Mouse (Mus musculus): ENCODE data around the gene U2af1l4. TPM values are rescaled to one million over a fixed set of nuclear protein-coding genes. Genes with fewer than 3 reads are reported as not detected.

The U2af1l4 gene
- total RNA-seq, 1 experiment = 56.9 TPM

DNA sequence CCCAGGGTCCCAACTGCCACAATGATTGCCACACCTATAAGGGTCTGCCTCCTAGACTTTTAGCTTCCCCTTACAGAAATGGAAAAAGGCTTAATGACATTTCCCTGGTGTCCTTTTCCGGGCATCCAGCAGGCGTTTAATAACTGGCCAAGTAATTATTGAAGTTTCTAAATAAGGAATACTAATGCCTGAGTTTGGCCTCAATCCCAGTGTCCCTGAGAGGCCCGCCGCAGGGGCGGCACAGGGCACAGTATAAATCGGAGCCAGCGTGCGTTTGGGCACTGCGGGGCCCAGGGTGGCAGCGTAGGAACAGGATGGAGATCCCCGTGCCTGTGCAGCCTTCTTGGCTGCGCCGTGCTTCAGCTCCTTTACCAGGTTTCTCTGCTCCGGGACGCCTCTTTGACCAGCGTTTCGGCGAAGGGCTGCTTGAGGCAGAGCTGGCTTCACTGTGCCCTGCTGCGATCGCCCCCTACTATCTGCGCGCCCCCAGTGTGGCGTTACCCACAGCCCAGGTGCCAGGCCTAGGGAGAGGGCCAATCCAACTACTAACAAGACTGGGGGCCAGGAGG lies 10.0 kb upstream of the U2af1l4 start:
- no peaks in the 10 kb centered on the region for H3K9me3 ChIP-seq (ENCODE audit: control insufficient read depth, insufficient read depth, low read depth, low read length)
- DNase-seq (ENCODE audit: low read depth, low spot score) = no peak
- peak overlapping the region; percentile 79 to 95 for H3K4me3 ChIP-seq (ENCODE audit: insufficient read depth in 1 of 2, low read depth in 1 of 2, low read length in 2 of 2, poor library complexity in 1 of 2, severe bottlenecking in 1 of 2)
- in situ Hi-C loops (cut with MboI; ENCODE audit: low sequenced_read_pairs in 2 of 2, unreplicated experiment in 2 of 2) = no loop called here
- peak overlapping the region; percentile 83 for H3K9ac ChIP-seq (ENCODE audit: insufficient read depth, low read depth, low read length, poor library complexity, severe bottlenecking)
- peaks cover 0 to 11% of the 10 kb centered on the region in 2 experiments; a peak in 2 of 4 replicates for H3K4me1 ChIP-seq (ENCODE audit: control insufficient read depth in 2 of 2, insufficient read depth in 2 of 2, low read length in 2 of 2, poor library complexity in 1 of 2)
- H3K36me3 ChIP-seq (ENCODE audit: control insufficient read depth, insufficient read depth, low read length, poor library complexity, severe bottlenecking) = peaks cover 18% of the 10 kb centered on the region
- TF ChIP-seq ZNF384 (IDR thresholded peaks at IDR 0.05; ENCODE audit: low read depth, low read length) = no peak
- TF ChIP-seq CHD2 (IDR thresholded peaks at IDR 0.05; ENCODE audit: low read depth, low read length) = no peak
- TF ChIP-seq HCFC1 (IDR thresholded peaks at IDR 0.05; ENCODE audit: borderline replicate concordance, insufficient read depth, low read length) = no peak
- TF ChIP-seq ZC3H11A (IDR thresholded peaks at IDR 0.05; ENCODE audit: borderline replicate concordance, low read depth, low read length) = no peak
- no peak for TF ChIP-seq MAFK (IDR thresholded peaks at IDR 0.05; ENCODE audit: insufficient read depth, low read depth, low read length)
- H3K27ac ChIP-seq (ENCODE audit: insufficient read depth, low read depth, low read length, poor library complexity, severe bottlenecking) = no peak overlapping the region

DNA sequence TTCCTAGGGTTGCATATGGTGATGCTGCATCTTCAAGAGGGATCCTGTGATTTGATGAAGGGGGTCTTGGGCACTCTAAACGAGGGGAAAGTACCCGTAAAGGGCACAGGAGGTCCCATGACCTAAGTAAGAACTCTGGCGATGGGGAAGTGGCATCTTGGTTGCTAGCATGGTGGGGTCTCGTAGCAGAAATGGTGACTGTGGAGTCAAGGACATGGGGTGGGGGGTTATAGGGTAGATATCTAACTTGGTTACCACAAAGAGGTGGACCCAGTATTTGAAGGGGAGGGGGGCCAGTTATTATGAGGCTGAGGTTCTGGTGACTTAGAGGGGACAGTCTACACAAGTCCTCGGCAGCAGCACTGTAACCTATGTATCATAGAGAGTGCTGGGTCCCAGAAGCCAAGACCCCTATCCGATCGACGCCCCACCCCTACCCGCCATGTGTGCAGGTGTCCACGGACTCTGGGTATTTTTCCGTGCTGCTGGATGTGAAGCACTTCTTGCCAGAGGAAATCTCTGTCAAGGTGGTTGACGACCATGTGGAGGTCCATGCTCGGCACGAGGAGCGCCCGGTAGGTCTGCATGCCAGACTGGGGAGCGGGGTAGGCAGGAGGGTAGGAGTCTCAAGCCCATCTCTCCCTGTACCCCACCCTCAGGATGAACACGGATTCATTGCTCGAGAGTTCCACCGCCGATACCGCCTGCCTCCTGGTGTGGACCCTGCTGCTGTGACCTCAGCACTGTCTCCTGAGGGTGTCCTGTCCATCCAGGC lies 9.1 kb upstream of the U2af1l4 start:
- TF ChIP-seq MAFK (IDR thresholded peaks at IDR 0.05; ENCODE audit: insufficient read depth, low read depth, low read length) (no peak), CHD2 (IDR thresholded peaks at IDR 0.05; ENCODE audit: low read depth, low read length) (no peak), ZC3H11A (IDR thresholded peaks at IDR 0.05; ENCODE audit: borderline replicate concordance, low read depth, low read length) (no peak), ZNF384 (IDR thresholded peaks at IDR 0.05; ENCODE audit: low read depth, low read length) (no peak), HCFC1 (IDR thresholded peaks at IDR 0.05; ENCODE audit: borderline replicate concordance, insufficient read depth, low read length) (no peak)
- Histone ChIP-seq H3K4me1 (ENCODE audit: control insufficient read depth in 2 of 2, insufficient read depth in 2 of 2, low read length in 2 of 2, poor library complexity in 1 of 2) (peaks cover 0 to 15% of the 10 kb centered on the region in 2 experiments; a peak in 2 of 4 replicates), H3K9me3 (ENCODE audit: control insufficient read depth, insufficient read depth, low read depth, low read length) (no peaks in the 10 kb centered on the region), H3K4me3 (ENCODE audit: insufficient read depth in 1 of 2, low read depth in 1 of 2, low read length in 2 of 2, poor library complexity in 1 of 2, severe bottlenecking in 1 of 2) (peak overlapping the region in 1 of 2 experiments; percentile 41; a peak in 2 of 4 replicates), H3K9ac (ENCODE audit: insufficient read depth, low read depth, low read length, poor library complexity, severe bottlenecking) (no peak overlapping the region), H3K27ac (ENCODE audit: insufficient read depth, low read depth, low read length, poor library complexity, severe bottlenecking) (no peak overlapping the region), H3K36me3 (ENCODE audit: control insufficient read depth, insufficient read depth, low read length, poor library complexity, severe bottlenecking) (peaks cover 18% of the 10 kb centered on the region)
- no peak for DNase-seq (ENCODE audit: low read depth, low spot score)
- in situ Hi-C loops (cut with MboI; ENCODE audit: low sequenced_read_pairs in 2 of 2, unreplicated experiment in 2 of 2) = no loop called here

DNA sequence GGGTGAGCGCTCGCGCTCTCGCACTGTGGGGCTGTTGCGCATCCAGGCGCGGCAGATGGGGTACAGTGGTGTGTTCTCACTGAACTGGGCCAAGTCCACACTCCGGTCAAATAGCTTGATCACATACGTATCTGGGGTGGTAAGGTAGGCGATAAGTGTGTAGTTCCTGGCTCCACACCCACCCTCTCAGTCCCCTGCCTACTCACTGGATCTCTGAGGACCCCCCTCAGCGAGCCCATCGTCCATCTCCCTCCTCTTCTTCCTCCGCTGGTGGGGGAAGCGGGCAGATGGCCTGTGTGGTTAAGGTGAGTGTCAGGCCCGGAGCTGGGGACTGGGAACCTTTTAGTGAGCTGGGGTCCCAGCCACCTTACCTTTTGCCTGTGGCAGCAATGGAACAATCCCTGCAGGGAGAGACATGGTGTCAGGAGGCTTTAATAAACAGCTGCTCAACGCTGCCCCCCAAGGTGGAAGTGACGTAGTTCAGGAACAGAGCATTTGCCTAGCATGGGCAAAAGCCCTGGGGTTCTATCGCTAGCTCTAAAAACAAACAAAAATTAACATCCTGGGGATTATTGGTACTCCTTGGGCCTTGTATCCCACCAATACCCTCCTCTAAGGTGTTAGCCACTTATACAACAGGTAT lies 6.1 kb upstream of the U2af1l4 start:
- Histone ChIP-seq H3K9ac (ENCODE audit: insufficient read depth, low read depth, low read length, poor library complexity, severe bottlenecking) (no peak overlapping the region), H3K9me3 (ENCODE audit: control insufficient read depth, insufficient read depth, low read depth, low read length) (no peaks in the 10 kb centered on the region), H3K36me3 (ENCODE audit: control insufficient read depth, insufficient read depth, low read length, poor library complexity, severe bottlenecking) (peaks cover 18% of the 10 kb centered on the region), H3K4me3 (ENCODE audit: insufficient read depth in 1 of 2, low read depth in 1 of 2, low read length in 2 of 2, poor library complexity in 1 of 2, severe bottlenecking in 1 of 2) (no peak overlapping the region), H3K4me1 (ENCODE audit: control insufficient read depth in 2 of 2, insufficient read depth in 2 of 2, low read length in 2 of 2, poor library complexity in 1 of 2) (peaks cover 4 to 17% of the 10 kb centered on the region in 2 experiments; a peak in 3 of 4 replicates), H3K27ac (ENCODE audit: insufficient read depth, low read depth, low read length, poor library complexity, severe bottlenecking) (no peak overlapping the region)
- in situ Hi-C loops (cut with MboI; ENCODE audit: low sequenced_read_pairs in 2 of 2, unreplicated experiment in 2 of 2) = no loop called here
- no peak for DNase-seq (ENCODE audit: low read depth, low spot score)
- TF ChIP-seq CHD2 (IDR thresholded peaks at IDR 0.05; ENCODE audit: low read depth, low read length) = no peak
- no peak for TF ChIP-seq ZC3H11A (IDR thresholded peaks at IDR 0.05; ENCODE audit: borderline replicate concordance, low read depth, low read length)
- TF ChIP-seq ZNF384 (IDR thresholded peaks at IDR 0.05; ENCODE audit: low read depth, low read length) = no peak
- TF ChIP-seq HCFC1 (IDR thresholded peaks at IDR 0.05; ENCODE audit: borderline replicate concordance, insufficient read depth, low read length) = no peak
- no peak for TF ChIP-seq MAFK (IDR thresholded peaks at IDR 0.05; ENCODE audit: insufficient read depth, low read depth, low read length)

DNA sequence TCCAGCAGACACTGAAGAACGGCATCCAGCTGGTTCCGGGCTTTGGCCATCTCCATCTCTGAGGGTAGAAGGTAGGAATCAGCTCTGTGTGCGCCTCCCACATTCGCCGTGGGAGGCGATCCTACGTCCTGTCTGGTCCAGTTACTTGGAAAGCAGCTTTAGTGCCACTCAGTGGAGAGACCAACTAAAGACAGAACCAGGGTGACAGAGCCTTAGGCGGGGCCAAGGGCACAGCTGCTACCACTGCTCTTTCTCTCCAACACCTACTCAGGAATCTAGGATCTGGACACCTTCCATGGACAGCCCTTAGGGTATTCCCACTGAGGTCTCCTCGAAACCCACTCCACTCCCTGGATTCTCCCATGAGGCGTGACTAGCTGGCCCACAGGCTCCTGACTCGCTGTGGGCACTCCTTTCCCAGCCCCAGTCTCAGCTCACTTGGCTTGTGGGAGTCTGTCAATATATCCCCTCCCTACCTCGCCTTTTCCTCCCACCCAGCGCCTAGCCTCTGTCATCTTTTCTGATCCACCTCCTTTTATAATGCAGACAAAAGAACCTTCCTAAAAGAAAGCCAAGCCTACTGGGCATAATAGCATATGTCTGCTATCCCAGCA lies 5.1 kb upstream of the U2af1l4 start:
- in situ Hi-C loops (cut with MboI; ENCODE audit: low sequenced_read_pairs in 2 of 2, unreplicated experiment in 2 of 2) = no loop called here
- peaks cover 18% of the 10 kb centered on the region for H3K36me3 ChIP-seq (ENCODE audit: control insufficient read depth, insufficient read depth, low read length, poor library complexity, severe bottlenecking)
- peaks cover 4 to 17% of the 10 kb centered on the region in 2 experiments; a peak in 3 of 4 replicates for H3K4me1 ChIP-seq (ENCODE audit: control insufficient read depth in 2 of 2, insufficient read depth in 2 of 2, low read length in 2 of 2, poor library complexity in 1 of 2)
- no peak overlapping the region for H3K27ac ChIP-seq (ENCODE audit: insufficient read depth, low read depth, low read length, poor library complexity, severe bottlenecking)
- TF ChIP-seq ZC3H11A (IDR thresholded peaks at IDR 0.05; ENCODE audit: borderline replicate concordance, low read depth, low read length) = no peak
- TF ChIP-seq CHD2 (IDR thresholded peaks at IDR 0.05; ENCODE audit: low read depth, low read length) = no peak
- no peak for TF ChIP-seq ZNF384 (IDR thresholded peaks at IDR 0.05; ENCODE audit: low read depth, low read length)
- no peak for TF ChIP-seq HCFC1 (IDR thresholded peaks at IDR 0.05; ENCODE audit: borderline replicate concordance, insufficient read depth, low read length)
- no peak for TF ChIP-seq MAFK (IDR thresholded peaks at IDR 0.05; ENCODE audit: insufficient read depth, low read depth, low read length)
- H3K4me3 ChIP-seq (ENCODE audit: insufficient read depth in 1 of 2, low read depth in 1 of 2, low read length in 2 of 2, poor library complexity in 1 of 2, severe bottlenecking in 1 of 2) = no peak overlapping the region
- DNase-seq (ENCODE audit: low read depth, low spot score) = no peak
- H3K9me3 ChIP-seq (ENCODE audit: control insufficient read depth, insufficient read depth, low read depth, low read length) = no peaks in the 10 kb centered on the region
- no peak overlapping the region for H3K9ac ChIP-seq (ENCODE audit: insufficient read depth, low read depth, low read length, poor library complexity, severe bottlenecking)

Measured in ES-E14 (cell line).